Comparison of ENCODE assay signal across 31 mouse cellular contexts in genomic region chr11:4643722-4644121, GRCm38 (mm10). TPM values are rescaled to one million over a fixed set of nuclear protein-coding genes. Genes with fewer than 3 reads are reported as not detected.
"Had no signal": no experiment of that assay in that cellular context is flagged by ENCODE, and none has a peak within 500 bp of the region (broad histone marks: within the 10 kb centered on the region; RNA-seq: fewer than 3 reads in every experiment).

No protein-coding gene starts in this region.

- DNase-seq: kidney, adult 11 months; kidney, adult 8-10 months; kidney, postnatal 10 days; kidney, postnatal 36 days; layer of hippocampus, adult 9-11 months; liver; lung, embryonic 14.5 days; retina, postnatal 1 day; right cerebral cortex, postnatal 25 days; thymus, adult 18-20 months; thymus, postnatal 36 days had no signal

- H3K27me3 ChIP-seq: intestine, embryonic 15.5 days; kidney, embryonic 15.5 days; limb, embryonic 13.5 days; liver, embryonic 12.5 days; liver, embryonic 15.5 days; midbrain, embryonic 15.5 days; neural tube, embryonic 12.5 days had no signal

- H3K27ac ChIP-seq: intestine, embryonic 15.5 days; kidney, embryonic 15.5 days; limb, embryonic 10.5 days; limb, embryonic 13.5 days; liver, embryonic 12.5 days; liver, embryonic 15.5 days; midbrain, embryonic 15.5 days; neural tube, embryonic 12.5 days had no signal

- H3K4me2 ChIP-seq: intestine, embryonic 15.5 days; kidney, embryonic 15.5 days; limb, embryonic 13.5 days; liver, embryonic 12.5 days; liver, embryonic 15.5 days; lung, embryonic 14.5 days; midbrain, embryonic 11.5 days; midbrain, embryonic 15.5 days; neural tube, embryonic 12.5 days had no signal

- H3K9me3 ChIP-seq: intestine, embryonic 15.5 days; kidney, embryonic 15.5 days; limb, embryonic 10.5 days; limb, embryonic 13.5 days; liver, embryonic 12.5 days; liver, embryonic 15.5 days; midbrain, embryonic 15.5 days; neural tube, embryonic 12.5 days had no signal

- H3K4me3 ChIP-seq: intestine, embryonic 15.5 days; kidney, embryonic 15.5 days; limb, embryonic 10.5 days; limb, embryonic 13.5 days; liver, embryonic 12.5 days; liver, embryonic 15.5 days; midbrain, embryonic 15.5 days; neural tube, embryonic 12.5 days had no signal

- ATAC-seq: intestine, embryonic 15.5 days; liver, embryonic 12.5 days; midbrain, embryonic 15.5 days had no signal

- H3K9ac ChIP-seq: intestine, embryonic 15.5 days; kidney, embryonic 15.5 days; limb, embryonic 13.5 days; liver, embryonic 12.5 days; liver, embryonic 15.5 days; lung, embryonic 14.5 days; midbrain, embryonic 15.5 days; neural tube, embryonic 12.5 days had no signal

RNA-seq across cellular contexts. Expression of gene Gm11032, which starts 23.9 kb away (rescaled TPM):
- total RNA-seq: layer of hippocampus, postnatal 25 days; left cerebral cortex, adult 18-20 months; left cerebral cortex, postnatal 25 days; megakaryocyte progenitor cell, adult 5-6 weeks; megakaryocyte-erythroid progenitor cell, adult 5-6 weeks; neutrophil, adult 5-6 weeks had no signal
- polyA plus RNA-seq: intestine, embryonic 15.5 days; kidney, embryonic 15.5 days; limb, embryonic 10.5 days; limb, embryonic 13.5 days; liver, embryonic 12.5 days; liver, embryonic 15.5 days; lung, embryonic 14.5 days; midbrain, embryonic 11.5 days; midbrain, embryonic 15.5 days; neural tube, embryonic 12.5 days; small intestine, adult 2 months; spleen, adult 2 months; stomach, embryonic 16.5 days; testis, adult 2 months; urinary bladder, adult 2 months had no signal
